Mouse (Mus musculus) heart, embryonic 14.5 days (tissue): ENCODE measurements at regions not wholly inside any gene's neighbourhood (a gene's known extent, or its start where the extent isn't known, plus 50 kb on each side); places are given as distances from the start of the nearest gene placed in this dataset.

Source experiments
- ATAC-seq: fragments of 200-750 bp; cut with Nextera tagmentation; 2 replicates; pipeline ENCODE4 v1.8.0; 2017; ENCODE audit warnings: low read depth, moderate TSS enrichment; ENCODE audit not compliant: insufficient number of reproducible peaks, insufficient read depth, low FRiP score
- H3K27ac ChIP-seq, 2 experiments: fragments of 200-500 bp in 1 of 2; fragments of 300-500 bp in 1 of 2; sonication (generic) in 1 of 2; replicated peaks in 1 of 2; 2 replicates each; pipeline ENCODE4 v1.5.1; 2012 to 2014; ENCODE audit warnings: low read depth in 2 of 2, low read length in 2 of 2, control low read depth in 1 of 2, mild to moderate bottlenecking in 1 of 2, mixed read lengths in 1 of 2; ENCODE audit not compliant: control insufficient read depth in 1 of 2, insufficient read depth in 1 of 2
- H3K27me3 ChIP-seq: fragments of 300-500 bp; sonication (generic); 2 replicates; pipeline ENCODE4 v1.6.1; 2014; ENCODE audit warnings: mild to moderate bottlenecking, low read length, control low read depth; ENCODE audit not compliant: control insufficient read depth, insufficient read depth
- H3K36me3 ChIP-seq: fragments of 300-500 bp; sonication (generic); 2 replicates; pipeline ENCODE4 v1.6.1; 2014; ENCODE audit warnings: mild to moderate bottlenecking, control low read depth, low read length, mixed read lengths; ENCODE audit not compliant: control insufficient read depth, insufficient read depth
- H3K4me1 ChIP-seq, 2 experiments: fragments of 200-500 bp in 1 of 2; fragments of 300-500 bp in 1 of 2; sonication (generic) in 1 of 2; 2 replicates each; pipeline ENCODE4 v1.6.1; 2012 to 2014; ENCODE audit warnings: low read length in 2 of 2, control low read depth in 1 of 2, mixed read lengths in 1 of 2; ENCODE audit not compliant: control insufficient read depth in 2 of 2, insufficient read depth in 2 of 2
- H3K4me2 ChIP-seq: fragments of 300-500 bp; sonication (generic); 2 replicates; pipeline ENCODE4 v1.6.1; 2014; ENCODE audit warnings: mild to moderate bottlenecking, low read length
- H3K4me3 ChIP-seq, 2 experiments: fragments of 200-500 bp in 1 of 2; fragments of 300-500 bp in 1 of 2; sonication (generic) in 1 of 2; 2 replicates each; pipeline ENCODE4 v1.5.1; 2012 to 2014; ENCODE audit warnings: low read length in 2 of 2, mild to moderate bottlenecking in 2 of 2, control low read depth in 1 of 2, low read depth in 1 of 2, moderate library complexity in 1 of 2; ENCODE audit not compliant: control insufficient read depth in 1 of 2, insufficient read depth in 1 of 2
- H3K9ac ChIP-seq: fragments of 300-500 bp; sonication (generic); 2 replicates; pipeline ENCODE4 v1.6.1; 2014; ENCODE audit warnings: mild to moderate bottlenecking, low read length
- H3K9me3 ChIP-seq: fragments of 300-500 bp; sonication (generic); 2 replicates; pipeline ENCODE4 v1.6.1; 2016; ENCODE audit warnings: low read length, control low read depth; ENCODE audit not compliant: control insufficient read depth
- WGBS: fragments of 180-500 bp; shearing (Covaris S2); extraction: QIAGEN DNeasy Blood & Tissue Kit; methylation state at CpG from one replicate; pipeline ENCODE4 v1.1.7; 2014; 5-methylcytosine and 5-hydroxymethylcytosine counted together

DNA sequence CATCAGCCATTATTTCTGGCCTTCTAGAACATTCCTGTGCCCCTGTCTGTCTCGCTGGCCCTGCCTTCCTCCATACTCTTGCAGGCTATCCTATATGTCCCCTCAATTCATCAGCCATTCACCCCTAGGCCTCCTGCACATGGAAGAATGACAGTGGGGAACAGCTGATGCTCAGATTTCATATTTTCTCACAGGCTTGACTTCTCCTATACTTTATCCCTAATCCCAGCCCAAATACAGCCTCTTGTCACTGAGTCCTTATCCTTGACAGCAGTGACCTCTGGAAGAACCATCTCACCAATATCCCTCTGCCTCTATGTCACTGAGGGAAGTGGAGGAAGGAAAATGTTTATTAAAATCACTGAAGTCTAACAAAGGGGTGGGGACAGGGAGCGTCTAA lies 341.4 kb downstream of the Tns1 start:
- H3K4me3 ChIP-seq: no peak overlapping the region
- no peak overlapping the region for H3K27ac ChIP-seq
- no peak overlapping the region for H3K4me2 ChIP-seq
- H3K9ac ChIP-seq: no peak overlapping the region
- no peaks in the 10 kb centered on the region for H3K27me3 ChIP-seq
- no peaks in the 10 kb centered on the region for H3K9me3 ChIP-seq
- no peaks in the 10 kb centered on the region for H3K36me3 ChIP-seq
- whole genome bisulfite sequencing: 75% methylated on average over 2 of the region's 2 CpGs
- peaks cover 3 to 5% of the 10 kb centered on the region in 2 experiments; a peak in 2 of 4 replicates for H3K4me1 ChIP-seq
- ATAC-seq: no peak

DNA sequence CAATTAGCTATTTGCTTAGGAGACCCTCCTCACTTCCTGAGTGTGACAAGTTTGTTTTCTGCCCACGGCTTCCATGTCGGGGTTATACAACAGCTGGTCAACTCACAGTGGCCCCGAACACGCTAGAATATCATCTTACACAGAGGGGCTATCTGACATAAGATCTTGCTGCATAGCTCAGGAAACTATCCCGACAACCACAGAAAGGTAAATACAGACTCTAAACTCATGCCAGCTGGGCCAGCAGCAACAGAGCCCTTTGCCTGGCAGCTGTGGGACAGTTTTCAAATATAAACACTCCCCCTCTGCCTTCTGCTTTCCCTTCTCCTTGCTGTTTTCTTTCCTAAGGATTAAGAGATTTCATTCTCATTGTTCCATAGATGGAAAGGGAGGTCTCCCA lies 352.5 kb downstream of the Tns1 start:
- H3K36me3 ChIP-seq: no peaks in the 10 kb centered on the region
- no peaks in the 10 kb centered on the region for H3K27me3 ChIP-seq
- H3K4me3 ChIP-seq: no peak overlapping the region
- ATAC-seq: no peak
- no peak overlapping the region for H3K27ac ChIP-seq
- H3K9me3 ChIP-seq: no peaks in the 10 kb centered on the region
- H3K4me1 ChIP-seq: no peaks in the 10 kb centered on the region
- H3K9ac ChIP-seq: no peak overlapping the region
- H3K4me2 ChIP-seq: no peak overlapping the region
- WGBS: 58% methylated on average over 5 of the region's 5 CpGs

DNA sequence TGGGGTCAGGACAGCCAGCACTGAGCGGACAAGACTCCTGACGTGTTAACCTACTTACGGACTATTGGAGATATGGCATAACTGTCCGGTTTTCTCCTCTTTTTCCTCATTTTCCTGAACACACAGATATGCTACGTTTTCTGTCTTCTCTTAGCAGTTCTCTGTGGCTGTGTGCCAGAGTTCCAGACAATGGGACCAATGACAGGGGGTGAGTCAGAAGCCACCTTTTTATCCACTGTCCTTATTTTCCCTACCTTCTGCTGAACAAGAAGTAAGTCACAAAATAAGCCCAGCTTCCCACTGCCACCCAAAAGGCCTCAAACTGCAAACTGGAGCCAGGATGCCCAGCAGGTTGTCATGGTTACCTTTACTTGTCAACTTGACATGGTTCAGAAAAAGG lies 353.6 kb downstream of the Tns1 start:
- no peak overlapping the region for H3K4me3 ChIP-seq

DNA sequence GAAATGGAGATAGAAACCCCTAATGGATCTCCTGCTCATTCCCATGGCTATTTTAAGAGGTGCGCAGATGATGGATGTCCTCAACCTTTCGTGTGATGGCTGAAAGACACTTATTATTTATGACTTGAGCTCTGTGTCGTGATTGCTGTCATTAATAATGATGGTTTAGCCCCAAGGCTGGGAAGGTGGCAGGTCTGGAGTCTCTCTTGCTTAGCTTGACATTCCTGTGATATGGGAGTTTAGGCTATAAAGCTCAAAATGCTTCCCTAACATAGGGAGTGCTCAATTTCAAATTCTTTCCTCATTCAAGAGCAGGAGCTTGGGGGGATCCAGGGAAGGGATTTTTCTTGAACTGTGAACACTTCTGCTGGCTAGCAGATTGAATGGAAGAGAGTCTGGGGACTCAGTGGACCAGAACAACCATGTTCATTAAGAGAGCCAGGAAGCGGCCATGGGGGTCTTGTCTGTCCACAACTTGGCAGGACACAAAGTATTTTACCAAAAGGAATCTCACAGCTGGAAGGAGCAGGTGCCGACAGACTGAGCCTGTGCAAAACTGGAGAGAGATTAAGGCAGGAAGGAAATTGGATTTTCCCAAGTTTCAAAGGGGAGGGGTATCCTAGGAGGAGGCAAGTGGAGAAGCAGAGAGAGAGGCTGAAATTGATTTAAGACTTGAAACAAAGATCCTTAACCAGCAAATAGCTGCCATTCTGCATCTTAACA lies 359.5 kb downstream of the Tns1 start:
- no peaks in the 10 kb centered on the region for H3K27me3 ChIP-seq
- ATAC-seq: no peak
- H3K9ac ChIP-seq: no peak overlapping the region
- H3K36me3 ChIP-seq: no peaks in the 10 kb centered on the region
- H3K4me2 ChIP-seq: no peak overlapping the region
- H3K27ac ChIP-seq: no peak overlapping the region
- no peaks in the 10 kb centered on the region for H3K4me1 ChIP-seq
- H3K9me3 ChIP-seq: no peaks in the 10 kb centered on the region
- no peak overlapping the region for H3K4me3 ChIP-seq
- 47% methylated on average over 5 of the region's 5 CpGs for WGBS

More for the DNA sequence above, 353.6 kb downstream of the Tns1 start:
- Histone ChIP-seq H3K27me3 (no peaks in the 10 kb centered on the region), H3K4me2 (no peak overlapping the region), H3K4me1 (no peaks in the 10 kb centered on the region), H3K36me3 (no peaks in the 10 kb centered on the region), H3K9me3 (no peaks in the 10 kb centered on the region), H3K9ac (no peak overlapping the region), H3K27ac (no peak overlapping the region)
- ATAC-seq: no peak
- WGBS: 67% methylated on average over 5 of the region's 5 CpGs

DNA sequence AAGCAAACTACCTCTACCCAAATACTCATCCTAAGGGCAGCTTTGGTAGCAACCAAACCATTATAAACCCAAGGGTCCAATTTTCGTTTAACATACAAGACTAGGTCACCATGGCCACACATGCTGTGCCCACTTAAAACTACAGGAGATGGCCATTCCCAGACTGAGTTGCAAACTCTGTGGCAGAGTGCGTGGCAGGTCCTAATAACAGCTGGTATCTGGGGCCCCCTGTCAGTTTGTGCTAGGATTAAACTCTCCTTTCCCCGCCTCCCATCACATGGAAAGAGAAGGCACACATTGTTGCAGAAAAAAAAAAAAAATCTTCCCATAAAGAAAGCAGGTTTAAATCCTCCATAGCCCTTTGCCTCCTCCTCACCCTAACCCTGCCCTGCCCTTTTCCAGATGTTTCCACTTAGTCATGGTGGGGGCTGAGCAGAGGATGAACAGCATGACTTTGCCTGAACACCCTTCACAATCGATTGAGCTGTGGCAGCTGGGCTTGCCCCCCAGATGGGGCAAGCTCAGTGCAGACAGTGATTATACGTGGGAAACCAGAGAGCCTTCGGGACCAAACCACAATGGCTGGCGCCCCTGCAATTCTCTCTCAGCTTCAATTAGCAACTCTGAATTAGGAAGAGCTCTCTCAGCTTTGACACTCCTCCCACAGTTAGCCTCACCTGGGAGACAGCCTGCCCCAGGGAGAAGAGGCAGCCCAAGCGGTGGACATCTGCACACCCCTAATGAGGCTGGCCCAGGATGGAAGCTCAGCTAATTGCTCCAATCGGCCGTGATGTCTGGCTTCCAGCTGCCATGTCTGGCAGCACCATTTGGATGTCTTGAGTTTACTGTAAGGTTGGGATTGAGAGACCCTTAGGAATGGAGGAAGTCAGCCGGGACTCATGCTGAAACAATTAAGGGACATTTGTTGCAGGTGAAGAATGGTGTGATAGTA lies 365.9 kb downstream of the Tns1 start:
- no peak overlapping the region for H3K27ac ChIP-seq
- H3K9ac ChIP-seq: no peak overlapping the region
- no peak overlapping the region for H3K4me2 ChIP-seq
- H3K27me3 ChIP-seq: no peaks in the 10 kb centered on the region
- ATAC-seq: no peak
- no peak overlapping the region for H3K4me3 ChIP-seq
- WGBS: 51% methylated on average over 11 of the region's 11 CpGs
- no peaks in the 10 kb centered on the region for H3K9me3 ChIP-seq
- H3K4me1 ChIP-seq: no peaks in the 10 kb centered on the region
- H3K36me3 ChIP-seq: no peaks in the 10 kb centered on the region

DNA sequence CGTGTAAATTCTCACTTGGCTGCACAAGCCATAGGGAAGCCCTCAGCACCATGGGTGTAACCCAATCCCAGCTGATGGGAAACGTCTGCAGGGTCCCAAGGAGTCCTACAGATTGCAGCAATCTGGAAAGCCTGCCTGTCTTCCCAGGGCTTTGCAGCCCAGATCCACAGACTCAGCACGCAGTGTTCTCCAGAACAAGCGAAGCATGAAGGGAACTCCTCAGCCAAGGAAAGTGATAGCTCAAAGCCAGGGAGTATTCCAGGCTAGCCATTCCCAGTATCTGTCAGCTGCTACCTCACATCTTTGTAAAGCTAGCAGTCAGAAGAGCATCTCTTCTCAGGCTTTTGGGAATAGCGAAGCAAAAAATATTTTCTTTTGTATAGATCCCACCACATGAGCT lies 368.5 kb downstream of the Tns1 start:
- Histone ChIP-seq H3K9me3 (no peaks in the 10 kb centered on the region), H3K4me3 (no peak overlapping the region), H3K36me3 (no peaks in the 10 kb centered on the region), H3K9ac (no peak overlapping the region), H3K27me3 (no peaks in the 10 kb centered on the region), H3K27ac (no peak overlapping the region), H3K4me2 (no peak overlapping the region), H3K4me1 (no peaks in the 10 kb centered on the region)
- no peak for ATAC-seq
- WGBS: 64% methylated on average over 5 of the region's 5 CpGs

DNA sequence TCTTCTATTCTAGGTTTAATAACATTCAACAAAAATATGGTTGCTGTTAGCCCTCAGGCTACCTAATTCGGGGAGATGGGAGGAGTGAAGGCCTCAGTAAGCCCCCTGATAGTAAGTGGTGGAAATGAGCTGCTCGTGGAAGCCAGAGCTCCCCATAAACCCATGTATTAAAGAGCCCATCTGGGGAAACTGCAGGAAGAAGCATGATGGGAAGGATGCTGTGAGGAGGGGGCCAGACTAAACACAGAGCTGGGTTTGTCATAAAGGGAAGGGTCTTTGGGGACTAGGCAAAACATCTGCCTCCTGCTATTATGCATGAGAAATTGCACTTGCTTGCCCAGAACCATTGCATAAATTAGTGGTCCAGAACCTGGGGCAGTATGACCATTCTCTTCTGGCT lies 369.3 kb downstream of the Tns1 start:
- H3K9ac ChIP-seq: no peak overlapping the region
- no peaks in the 10 kb centered on the region for H3K27me3 ChIP-seq
- WGBS: 83% methylated on average over 2 of the region's 2 CpGs
- H3K9me3 ChIP-seq: no peaks in the 10 kb centered on the region
- no peaks in the 10 kb centered on the region for H3K36me3 ChIP-seq
- H3K4me2 ChIP-seq: no peak overlapping the region
- H3K4me1 ChIP-seq: no peaks in the 10 kb centered on the region
- H3K27ac ChIP-seq: no peak overlapping the region
- no peak for ATAC-seq
- H3K4me3 ChIP-seq: no peak overlapping the region
